Comparison of ENCODE assay signal across 8 mouse cellular contexts in the genomic region with DNA sequence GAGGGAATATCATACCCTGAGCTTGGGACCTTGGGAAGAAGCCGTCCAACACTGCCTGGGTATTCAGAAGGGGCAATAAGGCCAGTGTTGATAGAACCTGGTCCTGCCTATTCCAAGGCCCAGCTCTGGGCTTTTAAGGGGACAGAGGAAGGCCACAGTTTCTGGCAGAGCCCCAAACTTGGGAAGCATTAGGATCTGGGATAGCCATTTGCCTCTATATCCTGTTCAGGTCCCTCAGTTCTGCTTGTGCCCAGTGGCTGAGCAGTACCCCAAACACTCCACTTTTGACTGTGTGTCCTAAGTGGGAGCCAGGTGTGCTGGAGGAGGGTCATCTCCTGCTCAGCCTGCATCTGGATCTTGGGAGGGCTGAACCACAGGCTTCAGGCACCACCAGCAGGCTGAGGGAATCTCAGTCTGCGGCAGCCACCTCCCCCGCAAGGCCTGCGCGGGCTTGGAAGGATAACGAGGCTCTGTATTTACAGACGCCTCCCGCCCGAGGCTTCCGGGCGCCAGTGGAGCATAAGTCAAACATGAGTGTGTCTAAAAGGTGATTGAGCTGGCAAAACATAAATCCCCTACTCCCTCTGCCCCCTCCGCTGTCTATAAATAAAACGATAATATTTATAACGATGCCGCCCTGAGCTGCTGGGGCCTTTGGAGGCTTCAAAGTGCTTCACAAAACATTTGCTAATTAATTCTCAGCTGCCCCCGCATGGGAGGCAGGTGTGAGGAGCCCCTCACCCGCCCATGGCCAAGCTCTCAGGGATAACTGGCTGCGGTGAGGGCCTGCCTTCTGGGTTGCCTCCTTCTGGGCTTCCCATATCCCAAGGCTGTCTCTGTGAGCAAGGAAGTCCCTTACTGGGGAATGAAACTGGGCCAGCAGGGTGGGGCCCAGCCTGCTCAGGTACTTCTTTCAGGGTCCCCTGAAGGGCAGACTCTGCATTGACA.
DNase-seq lines count a peak whose midpoint lies in the region; TF ChIP-seq lines count a peak whose summit lies in the region.

No protein-coding gene starts in this region.

- in situ Hi-C loops in ES-E14 (cut with MboI; ENCODE audit: low sequenced_read_pairs in 2 of 2, unreplicated experiment in 2 of 2) = no loop called here

- peak; percentile 64 for DNase-seq in embryo, embryonic 10 days (ENCODE audit: low spot score)
- DNase-seq in embryo, embryonic 9.5 days (ENCODE audit: extremely low spot score) = no peak
- no peak for DNase-seq in ES-E14 (ENCODE audit: low read depth, low spot score)
- DNase-seq in frontal cortex, postnatal 36 days (ENCODE audit: low spot score in 2 of 2) = peak; percentile 66 to 73
- peak; percentile 60 for DNase-seq in kidney, postnatal 14 days
- DNase-seq in lung, postnatal 25 days (ENCODE audit: low spot score) = peak; percentile 54
- peak; percentile 53 for DNase-seq in telencephalon, adult 2 months (ENCODE audit: low read depth, low spot score)
- no peak for DNase-seq in thymus, postnatal 14 days

- no peak overlapping the region for H3K4me3 ChIP-seq in ES-E14 (ENCODE audit: insufficient read depth in 1 of 2, low read depth in 1 of 2, low read length in 2 of 2, poor library complexity in 1 of 2, severe bottlenecking in 1 of 2)

- H3K27ac ChIP-seq in ES-E14 (ENCODE audit: insufficient read depth, low read depth, low read length, poor library complexity, severe bottlenecking) = peak overlapping the region; percentile 53; the same call in 1 of the 2 replicates

- no peaks in the 10 kb centered on the region for H3K9me3 ChIP-seq in ES-E14 (ENCODE audit: control insufficient read depth, insufficient read depth, low read depth, low read length)

- peak overlapping the region; percentile 12; the same call in 1 of the 2 replicates for H3K9ac ChIP-seq in ES-E14 (ENCODE audit: insufficient read depth, low read depth, low read length, poor library complexity, severe bottlenecking)

- peaks cover 8 to 34% of the 10 kb centered on the region in 2 experiments; a peak in 3 of 4 replicates for H3K4me1 ChIP-seq in ES-E14 (ENCODE audit: control insufficient read depth in 2 of 2, insufficient read depth in 2 of 2, low read length in 2 of 2, poor library complexity in 1 of 2)

- no peaks in the 10 kb centered on the region; the same call in 1 of the 2 replicates for H3K36me3 ChIP-seq in ES-E14 (ENCODE audit: control insufficient read depth, insufficient read depth, low read length, poor library complexity, severe bottlenecking)

TF ChIP-seq in ES-E14, 5 proteins besides CTCF, POLR2A, EP300 and RAD21:
- no peak for TF ChIP-seq MAFK (IDR thresholded peaks at IDR 0.05; ENCODE audit: insufficient read depth, low read depth, low read length)
- no peak for TF ChIP-seq ZC3H11A (IDR thresholded peaks at IDR 0.05; ENCODE audit: borderline replicate concordance, low read depth, low read length)
- no peak for TF ChIP-seq CHD2 (IDR thresholded peaks at IDR 0.05; ENCODE audit: low read depth, low read length)
- no peak for TF ChIP-seq HCFC1 (IDR thresholded peaks at IDR 0.05; ENCODE audit: borderline replicate concordance, insufficient read depth, low read length)
- TF ChIP-seq ZNF384 (IDR thresholded peaks at IDR 0.05; ENCODE audit: low read depth, low read length) = no peak

Comparison
In these comparisons a context has a peak if more than half of its experiments do, and no peak if none do; other contexts are left out.
1. DNase-seq: peak in embryo, embryonic 10 days (single experiment), frontal cortex, postnatal 36 days (2 of 2), kidney, postnatal 14 days (single experiment), lung, postnatal 25 days (single experiment) and telencephalon, adult 2 months (single experiment); none in embryo, embryonic 9.5 days (single experiment), ES-E14 (single experiment) and thymus, postnatal 14 days (single experiment).